Mouse (Mus musculus) lung, adult 2 months (tissue): ENCODE data around the gene Magoh.

ENCODE experiments used
- CTCF ChIP-seq: fragments of 200-500 bp; IDR thresholded peaks from 2 replicates; pipeline ENCODE4 v1.5.1; 2011; ENCODE audit warnings: mild to moderate bottlenecking, low read length, control low read depth; ENCODE audit not compliant: insufficient read depth
- POLR2A ChIP-seq: fragments of 200-500 bp; IDR thresholded peaks from 2 replicates; pipeline ENCODE4 v1.6.1; 2011; ENCODE audit warnings: low read depth, mild to moderate bottlenecking, control low read depth, low read length, borderline replicate concordance; ENCODE audit errors: extremely low read depth

GRCm38 (mm10) chr4:107921152-107921695, 41.7 kb downstream of the Magoh start:
- TF ChIP-seq CTCF (no peak), POLR2A (no peak)
